Mouse (Mus musculus): Measurements from ENCODE around the gene Ssr4. TPM values are rescaled to one million over a fixed set of nuclear protein-coding genes. Genes with fewer than 3 reads are reported as not detected.

The Ssr4 gene
- total and polyA plus RNA-seq, 3 experiments = 281 to 428 (median 291) TPM

DNA sequence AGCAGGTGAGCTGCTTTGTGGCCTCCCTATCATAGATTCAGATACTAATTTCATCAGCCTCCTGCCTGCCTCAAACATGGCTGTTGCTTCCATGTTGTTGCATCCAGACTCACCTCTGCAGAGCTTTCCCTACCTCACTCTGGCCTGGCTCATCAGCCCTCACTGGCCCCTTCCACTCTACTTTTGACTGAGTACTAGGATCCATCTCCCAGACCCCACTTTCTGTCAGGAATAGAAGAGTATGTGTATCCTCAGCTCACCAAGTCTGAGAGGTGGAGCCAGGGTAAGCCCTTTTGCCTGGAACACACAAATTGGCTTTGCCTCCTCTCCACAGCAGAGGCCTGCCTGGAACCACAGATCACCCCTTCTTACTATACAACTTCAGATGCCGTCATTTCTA is 1.7 kb downstream of the Ssr4 start:
- Histone ChIP-seq H3K9ac (ENCODE audit: insufficient read depth, low read depth) (peak overlapping the region; percentile 91), H3K9me3 (replicated peaks; ENCODE audit: low read length) (no peaks in the 10 kb centered on the region), H3K4me3 (replicated peaks in 1 of 3; ENCODE audit: low read depth in 2 of 3, low read length in 2 of 3, poor library complexity in 1 of 3) (peak overlapping the region; percentile 74 to 90 (median 80)), H3K4me1 (ENCODE audit: control insufficient read depth in 1 of 2, insufficient read depth in 2 of 2) (peaks cover 6 to 33% of the 10 kb centered on the region in 2 experiments; a peak in 3 of 4 replicates), H3K27ac (ENCODE audit: insufficient read depth, low read depth) (no peak overlapping the region), H3K4me2 (ENCODE audit: insufficient read depth, low read depth, poor library complexity, severe bottlenecking) (peak overlapping the region; percentile 73), H3K79me2 (replicated peaks; ENCODE audit: control insufficient read depth, extremely low read depth, insufficient read depth, poor library complexity, severe bottlenecking) (peaks cover 44% of the 10 kb centered on the region), H3K36me3 (replicated peaks in 1 of 2; ENCODE audit: control insufficient read depth in 1 of 2, insufficient read depth in 1 of 2, low read length in 1 of 2) (peaks cover 26 to 48% of the 10 kb centered on the region in 2 experiments), H3K27me3 (replicated peaks) (no peaks in the 10 kb centered on the region)
- in situ Hi-C loops (cut with MboI; ENCODE audit: low pct_ligation_motif_present, low pct_unique_long_range_greater_than_20kb, low sequenced_read_pairs) = loop anchor here (25.0 kb wide), 1 partner anchor 599 kb away; the partner anchor contains the start of genes Fam3a and Ikbkg
- dilution Hi-C loops (cut with MboI; ENCODE audit: extremely low pct_ligation_motif_present, extremely low pct_unique_long_range_greater_than_20kb, low sequenced_read_pairs) = no loop called here
- no peak for DNase-seq (ENCODE audit: extremely low read depth)
- TF ChIP-seq ZKSCAN1 (IDR thresholded peaks at IDR 0.05; ENCODE audit: borderline replicate concordance, low read depth, low read length) (no peak), RCOR1 (conservative IDR thresholded peaks at IDR 0.05; ENCODE audit: low read depth, low read length) (no peak), MAZ (IDR thresholded peaks at IDR 0.05; ENCODE audit: low read depth, low read length) (no peak), TBP (conservative IDR thresholded peaks at IDR 0.05; ENCODE audit: low read depth, low read length) (no peak), TCF12 (IDR thresholded peaks at IDR 0.05; ENCODE audit: low read depth, low read length) (no peak), E2F4 (IDR thresholded peaks at IDR 0.05; ENCODE audit: insufficient replicate concordance, low read depth, low read length) (no peak), NELFE (IDR thresholded peaks at IDR 0.05; ENCODE audit: low read depth, low read length) (no peak), PAX5 (IDR thresholded peaks at IDR 0.05; ENCODE audit: low read length) (no peak), ETS1 (conservative IDR thresholded peaks at IDR 0.05; ENCODE audit: low read depth, low read length) (no peak), MAFK (IDR thresholded peaks at IDR 0.05; ENCODE audit: insufficient replicate concordance, low read length) (no peak), NRF1 (IDR thresholded peaks at IDR 0.05; ENCODE audit: low read depth, low read length) (no peak), RAD21 (IDR thresholded peaks at IDR 0.05; ENCODE audit: low read depth, low read length) (no peak), EP300 (IDR thresholded peaks at IDR 0.05; ENCODE audit: low read length) (no peak), UBTF (IDR thresholded peaks at IDR 0.05; ENCODE audit: low read depth, low read length) (no peak), SMC3 (IDR thresholded peaks at IDR 0.05; ENCODE audit: low read depth, low read length) (no peak)

GRCm38 (mm10) chrX:73793039-73793438 is 6.2 kb downstream of the Ssr4 start:
- Histone ChIP-seq H3K4me1 (ENCODE audit: control insufficient read depth in 1 of 2, insufficient read depth in 2 of 2) (peaks cover 5 to 17% of the 10 kb centered on the region in 2 experiments; a peak in 2 of 4 replicates), H3K9me3 (replicated peaks; ENCODE audit: low read length) (no peaks in the 10 kb centered on the region), H3K27ac (ENCODE audit: insufficient read depth, low read depth) (no peak overlapping the region), H3K4me3 (replicated peaks in 1 of 3; ENCODE audit: low read depth in 2 of 3, low read length in 2 of 3, poor library complexity in 1 of 3) (no peak overlapping the region), H3K4me2 (ENCODE audit: insufficient read depth, low read depth, poor library complexity, severe bottlenecking) (no peak overlapping the region), H3K9ac (ENCODE audit: insufficient read depth, low read depth) (no peak overlapping the region), H3K36me3 (replicated peaks in 1 of 2; ENCODE audit: control insufficient read depth in 1 of 2, insufficient read depth in 1 of 2, low read length in 1 of 2) (peaks cover 28 to 68% of the 10 kb centered on the region in 2 experiments), H3K79me2 (replicated peaks; ENCODE audit: control insufficient read depth, extremely low read depth, insufficient read depth, poor library complexity, severe bottlenecking) (peaks cover 10% of the 10 kb centered on the region), H3K27me3 (replicated peaks) (no peaks in the 10 kb centered on the region)
- in situ Hi-C loops (cut with MboI; ENCODE audit: low pct_ligation_motif_present, low pct_unique_long_range_greater_than_20kb, low sequenced_read_pairs) = loop anchor here (25.0 kb wide), 1 partner anchor 594 kb away; the partner anchor contains the start of genes Fam3a and Ikbkg
- DNase-seq (ENCODE audit: extremely low read depth) = no peak
- dilution Hi-C loops (cut with MboI; ENCODE audit: extremely low pct_ligation_motif_present, extremely low pct_unique_long_range_greater_than_20kb, low sequenced_read_pairs) = no loop called here
- TF ChIP-seq NELFE (IDR thresholded peaks at IDR 0.05; ENCODE audit: low read depth, low read length) = no peak
- no peak for TF ChIP-seq UBTF (IDR thresholded peaks at IDR 0.05; ENCODE audit: low read depth, low read length)
- TF ChIP-seq GABPA (IDR thresholded peaks at IDR 0.05; ENCODE audit: insufficient replicate concordance, low read depth, low read length) = no peak
- no peak for TF ChIP-seq NRF1 (IDR thresholded peaks at IDR 0.05; ENCODE audit: low read depth, low read length)
- TF ChIP-seq ZKSCAN1 (IDR thresholded peaks at IDR 0.05; ENCODE audit: borderline replicate concordance, low read depth, low read length) = no peak

Data from CH12.LX (cell line).